17 mouse cellular contexts compared by ENCODE assay signal in genomic region chr11:7061961-7062360, GRCm38 (mm10). TPM values are rescaled to one million over a fixed set of nuclear protein-coding genes. Genes with fewer than 3 reads are reported as not detected.
A peak's percentile ranks its signal among the peaks of the same experiment; 100 is the strongest.
DNase-seq lines count a peak whose midpoint lies in the region; ATAC-seq and TF ChIP-seq lines count a peak whose summit lies in the region.
"Had no signal": no experiment of that assay in that cellular context is flagged by ENCODE, and none has a peak within 500 bp of the region (broad histone marks: within the 10 kb centered on the region; RNA-seq: fewer than 3 reads in every experiment).

No protein-coding gene starts in this region.

- TF ChIP-seq POLR2A in cerebellum, adult 2 months (IDR thresholded peaks at IDR 0.05; ENCODE audit: borderline replicate concordance, insufficient read depth, low read length): peak; percentile 35; the same call in 1 of the 2 replicates

- no peak for ATAC-seq in cerebellum, adult (ENCODE audit: insufficient number of reproducible peaks, low FRiP score, low TSS enrichment)
- ATAC-seq: activated CD4-positive, CD25-positive, alpha-beta regulatory T cell, adult 4 months; Patski had no signal

- 10% methylated on average over 6 of the region's 6 CpGs for WGBS in cerebellum, adult 2 months

- peak; percentile 72 to 76 for DNase-seq in cerebellum, adult 2 months
- peak; percentile 77 for DNase-seq in brain, adult 2 months (ENCODE audit: low read depth, low spot score)
- peak; percentile 79 for DNase-seq in cerebellum, adult 9-10 months
- peak; percentile 72 to 74 for DNase-seq in cerebellum, postnatal 25 days
- DNase-seq in heart, adult 11 months: no peak
- no peak for DNase-seq in urinary bladder, adult 2 months (ENCODE audit: low spot score)
- DNase-seq: adrenal gland, postnatal 14 days; gastrocnemius, adult 2 months; gastrocnemius, postnatal 25 days; heart, postnatal 36 days; kidney, adult 11 months had no signal

- peak overlapping the region; percentile 15 for H3K4me3 ChIP-seq in cerebellum, adult 2 months (replicated peaks; ENCODE audit: insufficient read depth, low read depth, low read length)

- H3K4me1 ChIP-seq in cerebellum, adult 2 months (ENCODE audit: control insufficient read depth, insufficient read depth, low read length): peaks cover 35% of the 10 kb centered on the region

- H3K27ac ChIP-seq in cerebellum, adult 2 months (ENCODE audit: insufficient read depth, low read length): peak overlapping the region; percentile 68; the same call in 1 of the 2 replicates
- H3K27ac ChIP-seq: embryonic facial prominence, embryonic 10.5 days; forebrain, embryonic 13.5 days; gastrocnemius, adult 2 months; heart, embryonic 13.5 days had no signal

- TF ChIP-seq CTCF in cerebellum, adult 2 months (IDR thresholded peaks at IDR 0.05; ENCODE audit: borderline replicate concordance, insufficient read depth, low read depth, low read length): no peak

- no peaks in the 10 kb centered on the region for H3K27me3 ChIP-seq in cerebellum, adult 2 months (ENCODE audit: control insufficient read depth, insufficient read depth, low read length)
- H3K27me3 ChIP-seq: Patski had no signal

RNA-seq across cellular contexts. Expression of gene Adcy1, which starts 1.3 kb away (rescaled TPM):
- polyA plus RNA-seq in cerebellum, adult 2 months (2012; rRNA removed): 258 and 326 TPM in 2 replicates
- polyA plus RNA-seq in urinary bladder, adult 2 months (2012; rRNA removed): 2.0 and 2.9 TPM in 2 replicates

Comparison
In these comparisons a context has a peak if more than half of its experiments do, and no peak if none do; other contexts are left out.
1. DNase-seq: peak in cerebellum, adult 2 months (2 of 2), brain, adult 2 months (single experiment), cerebellum, adult 9-10 months (single experiment) and cerebellum, postnatal 25 days (2 of 2); none in heart, adult 11 months (single experiment) and urinary bladder, adult 2 months (single experiment).
2. RNA of gene Adcy1, which starts 1.3 kb away (polyA plus RNA-seq): 258 to 326 TPM in cerebellum, adult 2 months; 2.0 to 2.9 TPM in urinary bladder, adult 2 months; every median in the first group is over 10 times any median in the second.